Mouse (Mus musculus) thymus, adult 18-20 months (tissue): ENCODE results near the gene Kcnn3.

ENCODE experiments used
- DNase-seq, 2 experiments: peaks; one replicate each; pipeline ENCODE4 v3.0.0; 2022; ENCODE audit warnings: mixed read lengths in 2 of 2

Kcnn3 gene

GRCm38 (mm10) chr3:89520618-89521502 is 896 bp downstream of the Kcnn3 start:
- DNase-seq = no peak

- DNase-seq = no peak
These were observed 1.5 kb downstream of the Kcnn3 start for GRCm38 (mm10) chr3:89521503-89521854.

GRCm38 (mm10) chr3:89522450-89523128 is 2.6 kb downstream of the Kcnn3 start:
- DNase-seq = no peak

GRCm38 (mm10) chr3:89526298-89527090 is 6.5 kb downstream of the Kcnn3 start:
- DNase-seq = no peak

GRCm38 (mm10) chr3:89529796-89530195 is 9.8 kb downstream of the Kcnn3 start:
- no peak for DNase-seq

- no peak for DNase-seq
These were observed 14.7 kb downstream of the Kcnn3 start for GRCm38 (mm10) chr3:89534566-89535097.

- DNase-seq = no peak
These were observed 15.2 kb downstream of the Kcnn3 start for GRCm38 (mm10) chr3:89535147-89535546.

- DNase-seq = no peak
These were observed 19.2 kb downstream of the Kcnn3 start for GRCm38 (mm10) chr3:89539036-89539739.

GRCm38 (mm10) chr3:89539740-89540370 is 19.9 kb downstream of the Kcnn3 start:
- no peak for DNase-seq

- DNase-seq = no peak
These were observed 20.4 kb downstream of the Kcnn3 start for GRCm38 (mm10) chr3:89540371-89540743.

- no peak for DNase-seq
These were observed 27.0 kb downstream of the Kcnn3 start for GRCm38 (mm10) chr3:89546951-89547350.

GRCm38 (mm10) chr3:89548805-89549204 is 28.8 kb downstream of the Kcnn3 start:
- no peak for DNase-seq

- no peak for DNase-seq
These were observed 29.5 kb downstream of the Kcnn3 start for GRCm38 (mm10) chr3:89549488-89549887.

- no peak for DNase-seq
These were observed 31.9 kb downstream of the Kcnn3 start for GRCm38 (mm10) chr3:89551880-89552279.

- no peak for DNase-seq
These were observed 33.5 kb downstream of the Kcnn3 start for GRCm38 (mm10) chr3:89553432-89553831.

GRCm38 (mm10) chr3:89553946-89554345 is 34.0 kb downstream of the Kcnn3 start:
- no peak for DNase-seq

GRCm38 (mm10) chr3:89554587-89554986 is 34.6 kb downstream of the Kcnn3 start:
- DNase-seq = no peak

GRCm38 (mm10) chr3:89557811-89558210 is 37.8 kb downstream of the Kcnn3 start:
- DNase-seq = no peak

GRCm38 (mm10) chr3:89558972-89559910 is 39.3 kb downstream of the Kcnn3 start:
- DNase-seq = no peak

GRCm38 (mm10) chr3:89561386-89561785 is 41.4 kb downstream of the Kcnn3 start:
- DNase-seq = no peak

GRCm38 (mm10) chr3:89565371-89565770 is 45.4 kb downstream of the Kcnn3 start:
- no peak for DNase-seq
